Mouse (Mus musculus): ENCODE data around the gene Cpd. TPM values are rescaled to one million over a fixed set of nuclear protein-coding genes. Genes with fewer than 3 reads are reported as not detected.

The Cpd gene
- total and polyA plus RNA-seq, 2 experiments = 5.0 to 17.0 TPM

- peak; percentile 81 for DNase-seq (ENCODE audit: extremely low read depth, low read depth, low spot score)
- TF ChIP-seq POLR2A (IDR thresholded peaks at IDR 0.05; ENCODE audit: extremely low read depth, insufficient read depth, low read length) = no peak
- H3K79me2 ChIP-seq (ENCODE audit: control insufficient read depth, insufficient read depth, low read length) = no peaks in the 10 kb centered on the region
- H3K27me3 ChIP-seq (ENCODE audit: control insufficient read depth, insufficient read depth, low read length) = no peaks in the 10 kb centered on the region
- H3K9ac ChIP-seq (ENCODE audit: low read depth, low read length) = peak overlapping the region; percentile 33; the same call in 1 of the 2 replicates
- H3K27ac ChIP-seq (replicated peaks; ENCODE audit: insufficient read depth, low read depth, low read length) = peak overlapping the region; percentile 33
- WGBS = 7% methylated on average over 3 of the region's 3 CpGs
- H3K36me3 ChIP-seq (ENCODE audit: control insufficient read depth, insufficient read depth, low read length) = peaks cover 22% of the 10 kb centered on the region; the same call in 1 of the 2 replicates
- peaks cover 2% of the 10 kb centered on the region; the same call in 1 of the 2 replicates for H3K4me1 ChIP-seq (ENCODE audit: control insufficient read depth, insufficient read depth, low read length)
- H3K4me3 ChIP-seq (ENCODE audit: insufficient read depth, low read depth, low read length) = no peak overlapping the region
These were observed 116.2 kb downstream of the Cpd start for GRCm38 (mm10) chr11:76730650-76731049.

Other genes with a start within 250 kb of the Cpd start
- 3.7 and 3.9 TPM in 2 replicates for gene Abr, start 224.7 kb downstream of the Cpd start, total RNA-seq (2014; rRNA removed)
- 2.2 and 3.3 TPM in 2 replicates for gene Abr, start 224.7 kb downstream of the Cpd start, polyA plus RNA-seq (2012; rRNA removed)
- not detected in 2 replicates for gene Bhlha9, start 174.5 kb downstream of the Cpd start, total RNA-seq (2014; rRNA removed)
- gene Bhlha9, start 174.5 kb downstream of the Cpd start, polyA plus RNA-seq (2012; rRNA removed) = not detected in 2 replicates
- gene Trarg1, start 167.2 kb downstream of the Cpd start, total RNA-seq (2014; rRNA removed) = 0.13 and 0.18 TPM in 2 replicates
- 0.09 and 0.10 TPM in 2 replicates for gene Trarg1, start 167.2 kb downstream of the Cpd start, polyA plus RNA-seq (2012; rRNA removed)
- 18.9 and 20.1 TPM in 2 replicates for gene Gosr1, start 83.4 kb downstream of the Cpd start, total RNA-seq (2014; rRNA removed)
- gene Gosr1, start 83.4 kb downstream of the Cpd start, polyA plus RNA-seq (2012; rRNA removed) = 13.7 and 14.9 TPM in 2 replicates
- not detected in 2 replicates for gene Tmigd1, start 55.1 kb upstream of the Cpd start, total RNA-seq (2014; rRNA removed)
- not detected in 2 replicates for gene Tmigd1, start 55.1 kb upstream of the Cpd start, polyA plus RNA-seq (2012; rRNA removed)
- 43.6 and 45.8 TPM in 2 replicates for gene Blmh, start 77.8 kb upstream of the Cpd start, total RNA-seq (2014; rRNA removed)
- 8.6 and 10.3 TPM in 2 replicates for gene Blmh, start 77.8 kb upstream of the Cpd start, polyA plus RNA-seq (2012; rRNA removed)
- 0.20 and 0.37 TPM in 2 replicates for gene Slc6a4, start 151.6 kb upstream of the Cpd start, total RNA-seq (2014; rRNA removed)
- gene Slc6a4, start 151.6 kb upstream of the Cpd start, polyA plus RNA-seq (2012; rRNA removed) = 0.13 and 0.26 TPM in 2 replicates
- gene Nsrp1, start 231.4 kb upstream of the Cpd start, total RNA-seq (2014; rRNA removed) = 2.2 and 3.7 TPM in 2 replicates
- 0.65 and 0.75 TPM in 2 replicates for gene Nsrp1, start 231.4 kb upstream of the Cpd start, polyA plus RNA-seq (2012; rRNA removed)